In genomic region chr6:30735728-30736371, GRCm38 (mm10) we compare ENCODE assay signal across 7 mouse cellular contexts. TPM values are rescaled to one million over a fixed set of nuclear protein-coding genes. Genes with fewer than 3 reads are reported as not detected.
DNase-seq lines count a peak whose midpoint lies in the region; ATAC-seq lines count a peak whose summit lies in the region.

No protein-coding gene starts in this region.

- peaks cover 3% of the 10 kb centered on the region; the same call in 1 of the 2 replicates for H3K4me1 ChIP-seq in hindbrain, embryonic 11.5 days (replicated peaks; ENCODE audit: control insufficient read depth, insufficient read depth, low read length)
- peaks cover 48% of the 10 kb centered on the region for H3K4me1 ChIP-seq in midbrain, embryonic 13.5 days (replicated peaks)

- H3K27me3 ChIP-seq in hindbrain, embryonic 11.5 days (ENCODE audit: control insufficient read depth, insufficient read depth, low read length) = no peaks in the 10 kb centered on the region
- no peaks in the 10 kb centered on the region for H3K27me3 ChIP-seq in midbrain, embryonic 13.5 days

- H3K36me3 ChIP-seq in hindbrain, embryonic 11.5 days (ENCODE audit: control insufficient read depth, insufficient read depth, low read length) = no peaks in the 10 kb centered on the region
- H3K36me3 ChIP-seq in midbrain, embryonic 13.5 days = 0 out of 2 replicates have a peak, but pooled peaks cover 6% of the 10 kb centered on the region

- peak overlapping the region; percentile 15 for H3K4me3 ChIP-seq in hindbrain, embryonic 11.5 days (ENCODE audit: low read depth, low read length)
- peak overlapping the region; percentile 21 for H3K4me3 ChIP-seq in midbrain, embryonic 13.5 days (replicated peaks)

- peak; percentile 26 for DNase-seq in adrenal gland, postnatal 25 days
- peak; percentile 61 for DNase-seq in embryo, embryonic 11 days
- peak; percentile 57 for DNase-seq in hindbrain, embryonic 11.5 days (ENCODE audit: low spot score)
- no peak for DNase-seq in ovary, postnatal 14 days (ENCODE audit: low spot score)
- no peak for DNase-seq in layer of hippocampus, adult 8-10 months (ENCODE audit: low spot score in 2 of 2)
- no peak for DNase-seq in spleen, postnatal 14 days (ENCODE audit: low spot score in 2 of 2)

- ATAC-seq in hindbrain, embryonic 11.5 days (ENCODE audit: low FRiP score) = no peak
- ATAC-seq in midbrain, embryonic 13.5 days = no peak

- peak overlapping the region; percentile 20 for H3K4me2 ChIP-seq in hindbrain, embryonic 11.5 days (replicated peaks; ENCODE audit: low read depth, low read length)
- peak overlapping the region; percentile 60 for H3K4me2 ChIP-seq in midbrain, embryonic 13.5 days (replicated peaks)

- H3K9ac ChIP-seq in hindbrain, embryonic 11.5 days (ENCODE audit: low read depth, low read length) = peak overlapping the region; percentile 58
- peak overlapping the region; percentile 36 for H3K9ac ChIP-seq in midbrain, embryonic 13.5 days (replicated peaks)

- H3K27ac ChIP-seq in hindbrain, embryonic 11.5 days (ENCODE audit: low read depth, low read length) = peak overlapping the region; percentile 83
- peak overlapping the region; percentile 92 for H3K27ac ChIP-seq in midbrain, embryonic 13.5 days

- H3K9me3 ChIP-seq in hindbrain, embryonic 11.5 days (ENCODE audit: control insufficient read depth, low read length) = 0 out of 2 replicates have a peak, but pooled peaks cover 3% of the 10 kb centered on the region
- H3K9me3 ChIP-seq in midbrain, embryonic 13.5 days = peaks cover 41% of the 10 kb centered on the region

- 39% methylated on average over 15 of the region's 15 CpGs for WGBS in hindbrain, embryonic 11.5 days
- WGBS in midbrain, embryonic 13.5 days = 47% methylated on average over 15 of the region's 15 CpGs

RNA-seq across cellular contexts. Expression of gene Mest, which starts 12.5 kb away (rescaled TPM):
- total RNA-seq in adrenal gland, postnatal 25 days (2021) = 54.9 and 56.7 TPM in 2 replicates
- 1,131 and 1,227 TPM in 2 replicates for polyA plus RNA-seq in hindbrain, embryonic 11.5 days (2014; fragmentation: Nextera tagmentation; extraction: Ambion mirVana)
- polyA plus RNA-seq in midbrain, embryonic 13.5 days (2015; fragmentation: Nextera tagmentation; extraction: Ambion mirVana) = 409 and 424 TPM in 2 replicates
- 10 to 100 TPM; 43.1 to 65.9 (median 50.6) TPM for total RNA-seq in layer of hippocampus, adult 8-10 months (2022)

RNA-seq across cellular contexts. Expression of gene Cep41, which starts 42.3 kb away (rescaled TPM):
- 5.7 and 9.9 TPM in 2 replicates for total RNA-seq in adrenal gland, postnatal 25 days (2021)
- polyA plus RNA-seq in hindbrain, embryonic 11.5 days (2014; fragmentation: Nextera tagmentation; extraction: Ambion mirVana) = 19.7 and 26.8 TPM in 2 replicates
- polyA plus RNA-seq in midbrain, embryonic 13.5 days (2015; fragmentation: Nextera tagmentation; extraction: Ambion mirVana) = 15.5 and 17.1 TPM in 2 replicates
- total RNA-seq in layer of hippocampus, adult 8-10 months (2022) = 1 to 10 TPM; 5.2 to 8.1 (median 6.7) TPM

Comparison
In these comparisons a context has a peak if more than half of its experiments do, and no peak if none do; other contexts are left out.
1. DNase-seq: peak in adrenal gland, postnatal 25 days (single experiment), embryo, embryonic 11 days (single experiment) and hindbrain, embryonic 11.5 days (single experiment); none in ovary, postnatal 14 days (single experiment), layer of hippocampus, adult 8-10 months (0 of 2) and spleen, postnatal 14 days (0 of 2).